Mouse (Mus musculus) stomach, postnatal 0 days (tissue): Measurements from ENCODE around the gene Ankrd23.

Experiments
- CTCF ChIP-seq: IDR thresholded peaks from 2 replicates; pipeline ENCODE4 v1.5.1; 2016; ENCODE audit warnings: antibody characterized with exemption, low read depth, mild to moderate bottlenecking, moderate library complexity
- EP300 ChIP-seq: optimal IDR thresholded peaks from 2 replicates; pipeline ENCODE3; 2016; ENCODE audit warnings: antibody characterized with exemption

DNA sequence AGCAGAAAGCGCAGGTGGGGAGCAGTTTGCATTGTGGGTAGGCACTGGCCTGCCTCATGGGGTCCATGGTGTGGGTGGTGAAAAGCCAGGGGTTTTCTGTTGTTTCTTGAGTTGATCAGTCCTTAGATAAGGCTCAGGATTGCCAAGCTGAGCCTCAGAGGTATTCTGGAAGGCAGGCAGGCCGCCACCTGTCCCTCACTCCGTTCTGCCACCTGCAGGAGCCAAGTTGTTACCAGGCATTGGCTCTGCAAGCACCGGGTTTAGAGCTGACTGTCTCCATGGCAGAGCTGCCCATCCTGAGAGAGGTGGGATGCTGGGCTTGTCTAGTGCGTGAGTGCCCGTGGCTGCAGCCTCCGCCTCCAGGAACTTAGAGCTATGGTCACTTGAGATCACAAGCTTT is 14.5 kb downstream of the Ankrd23 start:
- no peak for TF ChIP-seq CTCF
- no peak for TF ChIP-seq EP300
